Mouse (Mus musculus): ENCODE data around the gene Gm42420. TPM values are rescaled to one million over a fixed set of nuclear protein-coding genes. Genes with fewer than 3 reads are reported as not detected.

Gm42420 gene
- 2.0 TPM for polyA plus RNA-seq (2015; fragmentation: Illumina TruSeq; extraction: RNeasy Lipid Tissue Mini Kit (QIAGEN cat#74804); ENCODE audit: insufficient read depth, low read depth, low replicate concordance)

DNA sequence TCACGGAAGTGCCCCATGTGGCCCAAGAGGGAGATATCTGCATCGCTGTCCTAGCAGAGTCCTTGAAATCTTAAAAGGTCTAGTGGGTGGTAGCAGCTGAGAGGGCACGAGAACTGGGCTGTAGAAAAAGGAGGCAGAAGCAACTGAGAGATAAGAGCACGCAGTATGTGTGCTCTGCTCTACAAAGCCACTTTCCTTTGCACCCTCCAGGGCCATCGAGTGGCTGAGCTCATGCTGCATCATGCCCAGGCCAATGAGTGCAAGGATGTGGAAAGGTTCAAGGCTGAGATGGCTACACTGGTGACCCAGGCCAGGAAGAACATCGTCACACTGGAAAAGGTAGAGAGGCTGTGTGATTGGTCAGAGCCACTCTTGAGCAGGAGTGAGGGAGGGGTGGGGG is at the start of gene Gm42420:
TSS of gene Gm42420 (plus strand) at position 237 of the 400 bp plus-strand sequence.

DNA sequence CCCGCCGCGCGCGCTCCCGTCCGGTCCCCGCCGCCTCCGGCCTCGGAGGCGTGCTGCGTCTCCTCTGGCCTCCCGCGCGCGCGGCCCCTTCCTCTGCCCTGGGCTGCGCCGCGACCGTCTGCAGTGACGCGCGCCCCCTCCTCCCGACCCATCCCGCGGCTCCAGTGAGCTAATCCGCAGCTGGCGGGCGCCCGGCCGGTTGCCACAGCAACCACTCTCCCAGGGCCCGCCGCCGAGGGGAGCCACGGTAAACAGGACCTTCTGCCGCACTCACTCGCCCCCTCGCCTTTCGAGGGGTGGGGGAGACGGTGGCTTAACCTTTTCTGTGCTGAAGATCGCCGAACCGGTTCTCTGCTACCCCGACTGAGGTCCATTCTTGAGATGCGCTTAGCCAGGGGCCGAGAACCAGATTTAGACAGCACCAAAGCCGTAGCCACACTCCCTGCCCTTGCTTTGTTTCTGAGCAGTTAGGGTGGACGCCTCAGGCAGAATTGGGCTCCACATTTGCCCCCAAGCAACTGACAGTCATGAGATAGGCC is 27.8 kb upstream of the Gm42420 start, which contains the start of gene Dennd2a:
TSS of gene Dennd2a (minus strand) at position 145 of the 539 bp plus-strand sequence.

DNA sequence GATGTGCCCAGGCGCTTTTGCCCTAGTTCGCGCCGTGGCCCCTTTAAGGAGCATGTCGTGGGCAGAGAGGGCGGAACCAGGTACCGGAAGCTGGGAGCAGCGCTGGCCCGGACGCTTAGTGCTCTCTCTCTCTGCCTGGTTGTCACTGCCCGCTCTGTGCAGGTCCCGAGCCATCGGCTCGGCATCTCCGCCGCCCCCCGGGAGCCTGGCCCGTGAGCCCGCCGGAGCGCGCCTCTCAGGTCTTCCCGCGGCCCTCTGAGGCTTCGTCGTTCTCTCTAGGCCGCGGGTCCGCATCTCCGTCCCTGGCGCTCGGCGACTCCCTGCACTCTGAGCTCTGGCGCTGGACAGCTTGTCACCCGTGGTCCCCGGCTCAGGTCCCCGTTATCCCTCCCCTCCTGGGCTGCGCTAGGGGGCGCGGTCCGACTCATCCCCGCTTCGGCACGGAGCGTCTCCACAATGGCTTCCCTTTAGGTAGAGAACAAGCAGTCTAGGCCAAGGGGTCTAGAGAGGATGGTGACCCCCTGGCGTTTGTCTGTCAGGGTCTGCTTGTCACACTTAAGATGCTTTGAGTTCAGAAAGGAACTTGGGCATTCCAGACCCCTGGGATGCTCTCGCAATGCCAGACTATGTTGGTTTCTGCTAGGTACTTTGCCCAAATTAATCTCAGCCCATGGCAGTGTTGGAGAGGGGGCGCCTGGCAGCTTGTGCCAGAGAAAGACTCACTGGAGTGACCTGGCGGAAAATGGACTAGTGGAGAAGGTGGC is 11.6 kb upstream of the Gm42420 start, which contains the start of gene Adck2:
TSS of gene Adck2 (plus strand) at position 83 of the 764 bp plus-strand sequence.

DNA sequence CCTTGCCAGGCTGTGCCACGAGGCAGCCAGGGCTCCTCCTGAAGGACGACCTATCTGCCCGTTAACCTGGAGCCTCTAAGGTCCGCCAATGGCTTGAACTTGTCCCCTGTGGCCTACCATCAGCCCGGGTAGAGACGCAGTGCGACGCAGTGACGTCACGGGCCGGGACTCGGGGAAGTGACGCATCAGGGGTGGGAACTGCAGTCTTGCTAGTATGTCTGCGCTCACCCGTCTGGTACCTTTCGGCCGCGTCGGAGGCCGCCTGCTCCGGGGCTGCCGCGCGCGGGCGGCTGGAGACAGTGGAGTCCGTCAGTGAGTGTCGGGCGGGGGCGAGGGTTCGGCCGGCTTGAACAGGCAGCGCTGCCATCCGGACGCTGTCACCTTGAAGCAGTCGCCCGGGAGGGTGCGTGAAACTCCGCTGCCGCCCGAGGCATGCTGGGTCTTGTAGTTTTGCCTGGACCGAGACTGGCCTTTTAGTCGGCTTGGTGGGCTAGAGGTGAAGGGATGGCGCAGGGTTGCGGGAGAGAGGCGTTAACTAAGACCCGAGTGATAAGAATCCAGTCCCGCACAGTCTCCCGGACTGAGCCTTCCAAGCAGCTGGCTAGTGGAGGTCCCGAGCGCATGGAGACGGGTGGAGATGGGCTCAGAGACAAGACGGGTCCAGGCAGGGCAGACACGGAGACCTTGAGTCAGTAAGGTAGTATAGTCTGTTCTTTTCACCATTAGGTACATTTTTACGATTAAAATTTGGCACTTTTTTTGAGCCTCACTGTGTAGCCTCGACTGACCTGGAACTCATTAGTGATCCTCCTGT is 7.1 kb downstream of the Gm42420 start, which contains the start of gene Ndufb2:
TSS of gene Ndufb2 (plus strand) at position 174 of the 814 bp plus-strand sequence.

Other genes starting within 250 kb of the Gm42420 start
- gene Slc37a3, start 208.1 kb upstream of the Gm42420 start, polyA plus RNA-seq (2015; fragmentation: Illumina TruSeq; extraction: RNeasy Lipid Tissue Mini Kit (QIAGEN cat#74804); ENCODE audit: insufficient read depth, low read depth, low replicate concordance) = 8.7 TPM
- gene Rab19, start 204.6 kb upstream of the Gm42420 start, polyA plus RNA-seq (2015; fragmentation: Illumina TruSeq; extraction: RNeasy Lipid Tissue Mini Kit (QIAGEN cat#74804); ENCODE audit: insufficient read depth, low read depth, low replicate concordance) = 0.70 TPM
- gene Mkrn1, start 165.3 kb upstream of the Gm42420 start, polyA plus RNA-seq (2015; fragmentation: Illumina TruSeq; extraction: RNeasy Lipid Tissue Mini Kit (QIAGEN cat#74804); ENCODE audit: insufficient read depth, low read depth, low replicate concordance) = 11.4 TPM
- gene Dennd2a, start 27.9 kb upstream of the Gm42420 start, polyA plus RNA-seq (2015; fragmentation: Illumina TruSeq; extraction: RNeasy Lipid Tissue Mini Kit (QIAGEN cat#74804); ENCODE audit: insufficient read depth, low read depth, low replicate concordance) = 2.9 TPM
- gene Adck2, start 11.9 kb upstream of the Gm42420 start, polyA plus RNA-seq (2015; fragmentation: Illumina TruSeq; extraction: RNeasy Lipid Tissue Mini Kit (QIAGEN cat#74804); ENCODE audit: insufficient read depth, low read depth, low replicate concordance) = 2.9 TPM
- 46.2 TPM for gene Ndufb2, start 6.8 kb downstream of the Gm42420 start, polyA plus RNA-seq (2015; fragmentation: Illumina TruSeq; extraction: RNeasy Lipid Tissue Mini Kit (QIAGEN cat#74804); ENCODE audit: insufficient read depth, low read depth, low replicate concordance)
- gene Braf, start 139.7 kb downstream of the Gm42420 start, polyA plus RNA-seq (2015; fragmentation: Illumina TruSeq; extraction: RNeasy Lipid Tissue Mini Kit (QIAGEN cat#74804); ENCODE audit: insufficient read depth, low read depth, low replicate concordance) = 3.3 TPM
- 17.1 TPM for gene Mrps33, start 225.2 kb downstream of the Gm42420 start, polyA plus RNA-seq (2015; fragmentation: Illumina TruSeq; extraction: RNeasy Lipid Tissue Mini Kit (QIAGEN cat#74804); ENCODE audit: insufficient read depth, low read depth, low replicate concordance)

Measured in pancreas, adult 10 weeks (tissue).